Mouse (Mus musculus) kidney, postnatal 0 days (tissue): ENCODE data around the gene Dhx34. TPM values are rescaled to one million over a fixed set of nuclear protein-coding genes. Genes with fewer than 3 reads are reported as not detected.

Experiments
- ATAC-seq: fragments of 200-750 bp; cut with Nextera tagmentation; replicated peaks from 2 replicates; pipeline ENCODE4 v1.8.0; 2017; ENCODE audit warnings: low read depth, moderate number of reproducible peaks, moderate TSS enrichment, moderate library complexity; ENCODE audit not compliant: low FRiP score
- DNase-seq: peaks from one replicate; pipeline ENCODE4 v3.0.0-alpha.2; 2016; ENCODE audit warnings: low spot score
- H3K27ac ChIP-seq: fragments of 300-500 bp; sonication (generic); 2 replicates; pipeline ENCODE4 v1.5.1; 2014; ENCODE audit warnings: mild to moderate bottlenecking
- H3K27me3 ChIP-seq: fragments of 300-500 bp; sonication (generic); 2 replicates; pipeline ENCODE4 v1.6.1; 2014; ENCODE audit warnings: low read length, mixed read lengths; ENCODE audit not compliant: insufficient read depth
- H3K36me3 ChIP-seq: fragments of 300-500 bp; sonication (generic); 2 replicates; pipeline ENCODE4 v1.6.1; 2014; ENCODE audit warnings: low read length, mixed read lengths; ENCODE audit not compliant: insufficient read depth
- H3K4me1 ChIP-seq: fragments of 300-500 bp; sonication (generic); replicated peaks from 2 replicates; pipeline ENCODE4 v1.6.1; 2014; ENCODE audit warnings: antibody characterized with exemption, low read length, mixed read lengths; ENCODE audit not compliant: insufficient read depth
- H3K4me2 ChIP-seq: fragments of 300-500 bp; sonication (generic); 2 replicates; pipeline ENCODE4 v1.6.1; 2014; ENCODE audit warnings: mild to moderate bottlenecking, low read length, moderate library complexity, mixed read lengths
- H3K4me3 ChIP-seq: fragments of 300-500 bp; sonication (generic); replicated peaks from 2 replicates; pipeline ENCODE4 v1.5.1; 2014; ENCODE audit warnings: low read depth, low read length
- H3K9ac ChIP-seq: fragments of 300-500 bp; sonication (generic); 2 replicates; pipeline ENCODE4 v1.6.1; 2014; ENCODE audit warnings: low read depth, low read length
- H3K9me3 ChIP-seq: fragments of 300-500 bp; sonication (generic); replicated peaks from 2 replicates; pipeline ENCODE4 v1.6.1; 2016; ENCODE audit warnings: low read length, inconsistent platforms, mixed read lengths
- CTCF ChIP-seq: IDR thresholded peaks from 2 replicates; pipeline ENCODE4 v1.5.1; 2016; ENCODE audit warnings: antibody characterized with exemption, low read depth, mild to moderate bottlenecking, moderate library complexity
- WGBS: fragments of 180-500 bp; shearing (Covaris S2); extraction: QIAGEN DNeasy Blood & Tissue Kit; methylation state at CpG from one replicate; pipeline ENCODE4 v1.1.7; 2014; 5-methylcytosine and 5-hydroxymethylcytosine counted together
- polyA plus RNA-seq: library from polyadenylated mRNA; unstranded; fragments of >200 nt; fragmentation: Nextera tagmentation; extraction: Ambion mirVana; gene quantifications from 2 replicates; pipeline ENCODE4 v1.2.1, GENCODE M21; 2015

Gene Dhx34
- polyA plus RNA-seq, 1 experiment from 2014 or later = 11.6 TPM

GRCm38 (mm10) chr7:16213986-16214385 is 7.9 kb downstream of the Dhx34 start:
- H3K9me3 ChIP-seq = no peaks in the 10 kb centered on the region
- H3K36me3 ChIP-seq = peaks cover 48% of the 10 kb centered on the region
- no peak overlapping the region for H3K4me2 ChIP-seq
- H3K27ac ChIP-seq = no peak overlapping the region
- TF ChIP-seq CTCF = no peak
- no peak overlapping the region for H3K9ac ChIP-seq
- no peaks in the 10 kb centered on the region for H3K4me1 ChIP-seq
- ATAC-seq (no peak), DNase-seq (no peak)
- WGBS = 96% methylated on average over 9 of the region's 9 CpGs
- no peaks in the 10 kb centered on the region for H3K27me3 ChIP-seq
- H3K4me3 ChIP-seq = no peak overlapping the region

GRCm38 (mm10) chr7:16213196-16213595 is 8.6 kb downstream of the Dhx34 start:
- H3K36me3 ChIP-seq = peaks cover 43% of the 10 kb centered on the region
- no peak for TF ChIP-seq CTCF
- H3K4me3 ChIP-seq = no peak overlapping the region
- no peaks in the 10 kb centered on the region for H3K27me3 ChIP-seq
- no peak for DNase-seq
- H3K9me3 ChIP-seq = no peaks in the 10 kb centered on the region
- H3K27ac ChIP-seq = no peak overlapping the region
- H3K4me1 ChIP-seq = no peaks in the 10 kb centered on the region
- no peak overlapping the region for H3K4me2 ChIP-seq
- no peak overlapping the region for H3K9ac ChIP-seq
- 94% methylated on average over 6 of the region's 6 CpGs for WGBS
- ATAC-seq = 0 out of 2 replicates have a peak, but pooled peaks have one; percentile 30

GRCm38 (mm10) chr7:16210862-16211365 is 10.9 kb downstream of the Dhx34 start:
- no peak overlapping the region for H3K4me2 ChIP-seq
- H3K36me3 ChIP-seq = peaks cover 38% of the 10 kb centered on the region
- H3K4me3 ChIP-seq = no peak overlapping the region
- peak; percentile 52 for TF ChIP-seq CTCF
- WGBS = 60% methylated on average over 12 of the region's 12 CpGs
- H3K27ac ChIP-seq = no peak overlapping the region
- no peaks in the 10 kb centered on the region for H3K27me3 ChIP-seq
- peak; percentile 37 for DNase-seq
- H3K4me1 ChIP-seq = no peaks in the 10 kb centered on the region
- no peak overlapping the region for H3K9ac ChIP-seq
- no peaks in the 10 kb centered on the region for H3K9me3 ChIP-seq
- ATAC-seq = peak; percentile 18; the same call in 1 of the 2 replicates

- H3K4me1 ChIP-seq = no peaks in the 10 kb centered on the region
- H3K9ac ChIP-seq = no peak overlapping the region
- 57% methylated on average over 21 of the region's 21 CpGs for WGBS
- no peak overlapping the region for H3K4me2 ChIP-seq
- no peaks in the 10 kb centered on the region for H3K9me3 ChIP-seq
- H3K4me3 ChIP-seq = no peak overlapping the region
- H3K27ac ChIP-seq = no peak overlapping the region
- H3K27me3 ChIP-seq = no peaks in the 10 kb centered on the region
- peaks cover 20% of the 10 kb centered on the region for H3K36me3 ChIP-seq
- ATAC-seq (no peak), DNase-seq (peak; percentile 70)
- TF ChIP-seq CTCF = no peak
Measured at GRCm38 (mm10) chr7:16208781-16209665, 12.8 kb downstream of the Dhx34 start.

- no peak overlapping the region for H3K4me2 ChIP-seq
- H3K27me3 ChIP-seq = no peaks in the 10 kb centered on the region
- no peak overlapping the region for H3K4me3 ChIP-seq
- no peak overlapping the region for H3K9ac ChIP-seq
- WGBS = 67% methylated on average over 10 of the region's 10 CpGs
- DNase-seq (peak; percentile 17), ATAC-seq (no peak)
- H3K9me3 ChIP-seq = no peaks in the 10 kb centered on the region
- no peak for TF ChIP-seq CTCF
- no peaks in the 10 kb centered on the region for H3K4me1 ChIP-seq
- H3K36me3 ChIP-seq = peaks cover 16% of the 10 kb centered on the region; the same call in 1 of the 2 replicates
- H3K27ac ChIP-seq = no peak overlapping the region
Measured at GRCm38 (mm10) chr7:16207496-16207895, 14.3 kb downstream of the Dhx34 start.

GRCm38 (mm10) chr7:16207076-16207475 is 14.8 kb downstream of the Dhx34 start:
- 78% methylated on average over 7 of the region's 7 CpGs for WGBS
- Histone ChIP-seq H3K9ac (no peak overlapping the region), H3K9me3 (no peaks in the 10 kb centered on the region), H3K36me3 (peaks cover 16% of the 10 kb centered on the region; the same call in 1 of the 2 replicates), H3K4me3 (no peak overlapping the region), H3K4me2 (no peak overlapping the region), H3K27ac (no peak overlapping the region), H3K4me1 (no peaks in the 10 kb centered on the region), H3K27me3 (no peaks in the 10 kb centered on the region)
- ATAC-seq (no peak), DNase-seq (no peak)
- TF ChIP-seq CTCF = no peak
